8 mouse cellular contexts compared by ENCODE assay signal in genomic region chr9:73103159-73103879, GRCm38 (mm10). TPM values are rescaled to one million over a fixed set of nuclear protein-coding genes. Genes with fewer than 3 reads are reported as not detected.
DNase-seq lines count a peak whose midpoint lies in the region; ATAC-seq and TF ChIP-seq lines count a peak whose summit lies in the region.

No protein-coding gene starts in this region.

- peak overlapping the region; percentile 83 for H3K4me2 ChIP-seq in heart, postnatal 0 days (ENCODE audit: low read depth, low read length)
- H3K4me2 ChIP-seq in stomach, postnatal 0 days (replicated peaks; ENCODE audit: low read depth), result peak overlapping the region; percentile 71

- peak; percentile 30 for ATAC-seq in heart, postnatal 0 days (ENCODE audit: insufficient read depth, low read depth)
- ATAC-seq in stomach, postnatal 0 days (ENCODE audit: low FRiP score, low TSS enrichment), result peak; percentile 70

- no peaks in the 10 kb centered on the region for H3K36me3 ChIP-seq in forebrain, embryonic 10.5 days (replicated peaks)
- no peaks in the 10 kb centered on the region for H3K36me3 ChIP-seq in heart, postnatal 0 days (replicated peaks; ENCODE audit: control insufficient read depth, insufficient read depth, low read length)
- H3K36me3 ChIP-seq in megakaryocyte, embryonic 14.5 days (replicated peaks; ENCODE audit: low read length), result peaks cover 46% of the 10 kb centered on the region
- H3K36me3 ChIP-seq in stomach, postnatal 0 days (ENCODE audit: control insufficient read depth, insufficient read depth, low read length), result no peaks in the 10 kb centered on the region

- TF ChIP-seq CTCF in heart, postnatal 0 days (IDR thresholded peaks at IDR 0.05; ENCODE audit: low read depth), result no peak
- no peak for TF ChIP-seq CTCF in stomach, postnatal 0 days (IDR thresholded peaks at IDR 0.05; ENCODE audit: low read depth)

- no peak for TF ChIP-seq EP300 in heart, postnatal 0 days (IDR thresholded peaks at IDR 0.05; ENCODE audit: low read depth)
- TF ChIP-seq EP300 in stomach, postnatal 0 days (optimal IDR thresholded peaks at IDR 0.05), result no peak

- peak overlapping the region; percentile 60 for H3K4me3 ChIP-seq in forebrain, embryonic 10.5 days
- H3K4me3 ChIP-seq in heart, postnatal 0 days (ENCODE audit: low read depth, low read length), result peak overlapping the region; percentile 47
- H3K4me3 ChIP-seq in megakaryocyte, embryonic 14.5 days (replicated peaks), result peak overlapping the region; percentile 10
- peak overlapping the region; percentile 40 for H3K4me3 ChIP-seq in stomach, postnatal 0 days (ENCODE audit: low read depth, low read length)

- H3K9ac ChIP-seq in heart, postnatal 0 days (replicated peaks; ENCODE audit: low read depth, low read length), result peak overlapping the region; percentile 45
- peak overlapping the region; percentile 47 for H3K9ac ChIP-seq in stomach, postnatal 0 days (ENCODE audit: low read length)

- peaks cover 56% of the 10 kb centered on the region for H3K27me3 ChIP-seq in forebrain, embryonic 10.5 days (ENCODE audit: poor library complexity, severe bottlenecking)
- peaks cover 24% of the 10 kb centered on the region for H3K27me3 ChIP-seq in heart, postnatal 0 days (ENCODE audit: control insufficient read depth, insufficient read depth, low read length)
- no peaks in the 10 kb centered on the region for H3K27me3 ChIP-seq in megakaryocyte, embryonic 14.5 days (replicated peaks)
- no peaks in the 10 kb centered on the region for H3K27me3 ChIP-seq in stomach, postnatal 0 days (ENCODE audit: control insufficient read depth, insufficient read depth, low read length)

- no peaks in the 10 kb centered on the region for H3K9me3 ChIP-seq in forebrain, embryonic 10.5 days
- H3K9me3 ChIP-seq in heart, postnatal 0 days (replicated peaks; ENCODE audit: control insufficient read depth, low read length), result no peaks in the 10 kb centered on the region
- H3K9me3 ChIP-seq in megakaryocyte, embryonic 14.5 days, result peaks cover 20% of the 10 kb centered on the region
- no peaks in the 10 kb centered on the region for H3K9me3 ChIP-seq in stomach, postnatal 0 days (ENCODE audit: control insufficient read depth, low read length)

- H3K4me1 ChIP-seq in forebrain, embryonic 10.5 days, result peaks cover 10% of the 10 kb centered on the region
- H3K4me1 ChIP-seq in heart, postnatal 0 days (ENCODE audit: control insufficient read depth, insufficient read depth), result peaks cover 9% of the 10 kb centered on the region; the same call in 1 of the 2 replicates
- peaks cover 40% of the 10 kb centered on the region for H3K4me1 ChIP-seq in megakaryocyte, embryonic 14.5 days
- H3K4me1 ChIP-seq in stomach, postnatal 0 days (replicated peaks; ENCODE audit: control insufficient read depth, insufficient read depth), result 0 out of 2 replicates have a peak, but pooled peaks cover 3% of the 10 kb centered on the region

- DNase-seq in urinary bladder, adult 2 months (ENCODE audit: low spot score), result peak; percentile 48
- no peak for DNase-seq in urinary bladder, postnatal 10 days (ENCODE audit: low spot score)
- DNase-seq in forebrain, embryonic 10.5 days (ENCODE audit: extremely low spot score, low spot score), result peak; percentile 58
- DNase-seq in heart, postnatal 0 days (ENCODE audit: low spot score), result no peak
- DNase-seq in kidney, postnatal 10 days, result peak; percentile 61
- DNase-seq in stomach, postnatal 0 days (ENCODE audit: low spot score), result peak; percentile 65
- DNase-seq in layer of hippocampus, adult 9-10 months (ENCODE audit: low spot score), result no peak

- peak overlapping the region; percentile 80 for H3K27ac ChIP-seq in forebrain, embryonic 10.5 days
- H3K27ac ChIP-seq in heart, postnatal 0 days (ENCODE audit: low read depth), result no peak overlapping the region
- no peak overlapping the region for H3K27ac ChIP-seq in stomach, postnatal 0 days (replicated peaks)

- 7% methylated on average over 60 of the region's 60 CpGs for WGBS in forebrain, embryonic 10.5 days
- 6% methylated on average over 60 of the region's 60 CpGs for WGBS in heart, postnatal 0 days
- WGBS in stomach, postnatal 0 days, result 8% methylated on average over 60 of the region's 60 CpGs

RNA-seq across cellular contexts. Expression of gene Gm20509, which starts 1.0 kb away (rescaled TPM):
- polyA plus RNA-seq in urinary bladder, adult 2 months (2012; rRNA removed), result not detected in 2 replicates
- not detected in 2 replicates for polyA plus RNA-seq in forebrain, embryonic 10.5 days (2016; fragmentation: Nextera tagmentation; extraction: Ambion mirVana)
- total RNA-seq in heart, postnatal 0 days (2014; rRNA removed; ENCODE audit: low replicate concordance), result not detected in 2 replicates
- polyA plus RNA-seq in heart, postnatal 0 days (2015; fragmentation: Nextera tagmentation; extraction: Ambion mirVana), result not detected in 2 replicates
- 1.8 TPM in 1 of 2 replicates, not detected in the other for polyA plus RNA-seq in megakaryocyte, embryonic 14.5 days (2012; ENCODE audit: insufficient read depth, low replicate concordance)
- not detected in 2 replicates for polyA plus RNA-seq in stomach, postnatal 0 days (2015; fragmentation: Nextera tagmentation; extraction: Ambion mirVana)

RNA-seq across cellular contexts. Expression of gene Khdc3, which starts 1.7 kb away (rescaled TPM):
- 0.09 and 0.15 TPM in 2 replicates for polyA plus RNA-seq in urinary bladder, adult 2 months (2012; rRNA removed)
- polyA plus RNA-seq in forebrain, embryonic 10.5 days (2016; fragmentation: Nextera tagmentation; extraction: Ambion mirVana), result not detected in 2 replicates
- total RNA-seq in heart, postnatal 0 days (2014; rRNA removed; ENCODE audit: low replicate concordance), result not detected in 2 replicates
- polyA plus RNA-seq in heart, postnatal 0 days (2015; fragmentation: Nextera tagmentation; extraction: Ambion mirVana), result not detected in 2 replicates
- 0.10 TPM in 1 of 2 replicates, not detected in the other for polyA plus RNA-seq in megakaryocyte, embryonic 14.5 days (2012; ENCODE audit: insufficient read depth, low replicate concordance)
- polyA plus RNA-seq in stomach, postnatal 0 days (2015; fragmentation: Nextera tagmentation; extraction: Ambion mirVana), result not detected in 2 replicates

RNA-seq across cellular contexts. Expression of gene Rsl24d1, which starts 9.9 kb away (rescaled TPM):
- 55.3 and 56.0 TPM in 2 replicates for polyA plus RNA-seq in urinary bladder, adult 2 months (2012; rRNA removed)
- polyA plus RNA-seq in forebrain, embryonic 10.5 days (2016; fragmentation: Nextera tagmentation; extraction: Ambion mirVana), result 157 and 160 TPM in 2 replicates
- total RNA-seq in heart, postnatal 0 days (2014; rRNA removed; ENCODE audit: low replicate concordance), result 51.6 and 65.0 TPM in 2 replicates
- 70.4 and 71.4 TPM in 2 replicates for polyA plus RNA-seq in heart, postnatal 0 days (2015; fragmentation: Nextera tagmentation; extraction: Ambion mirVana)
- 5.5 TPM in 1 of 2 replicates, not detected in the other for polyA plus RNA-seq in megakaryocyte, embryonic 14.5 days (2012; ENCODE audit: insufficient read depth, low replicate concordance)
- polyA plus RNA-seq in stomach, postnatal 0 days (2015; fragmentation: Nextera tagmentation; extraction: Ambion mirVana), result 55.6 and 56.3 TPM in 2 replicates

RNA-seq across cellular contexts. Expression of gene Rab27a, which starts 58.7 kb away (rescaled TPM):
- polyA plus RNA-seq in urinary bladder, adult 2 months (2012; rRNA removed), result 7.4 and 17.7 TPM in 2 replicates
- 3.1 and 3.4 TPM in 2 replicates for polyA plus RNA-seq in forebrain, embryonic 10.5 days (2016; fragmentation: Nextera tagmentation; extraction: Ambion mirVana)
- 3.1 and 4.0 TPM in 2 replicates for total RNA-seq in heart, postnatal 0 days (2014; rRNA removed; ENCODE audit: low replicate concordance)
- polyA plus RNA-seq in heart, postnatal 0 days (2015; fragmentation: Nextera tagmentation; extraction: Ambion mirVana), result 1.7 and 2.7 TPM in 2 replicates
- 2.8 and 34.3 TPM in 2 replicates for polyA plus RNA-seq in megakaryocyte, embryonic 14.5 days (2012; ENCODE audit: insufficient read depth, low replicate concordance)
- polyA plus RNA-seq in stomach, postnatal 0 days (2015; fragmentation: Nextera tagmentation; extraction: Ambion mirVana), result 22.5 and 22.7 TPM in 2 replicates

Comparison
In these comparisons a context has a peak if more than half of its experiments do, and no peak if none do; other contexts are left out.
1. DNase-seq: peak in urinary bladder, adult 2 months (single experiment), forebrain, embryonic 10.5 days (single experiment), kidney, postnatal 10 days (single experiment) and stomach, postnatal 0 days (single experiment); none in urinary bladder, postnatal 10 days (single experiment), heart, postnatal 0 days (single experiment) and layer of hippocampus, adult 9-10 months (single experiment).
2. H3K4me3 ChIP-seq: peak in every context shown above with its lines; median percentile 60 in forebrain, embryonic 10.5 days; 47 in heart, postnatal 0 days; 40 in stomach, postnatal 0 days; 10 in megakaryocyte, embryonic 14.5 days.